Comparison of ENCODE assay signal across 8 mouse cellular contexts in genomic region chr11:76217390-76217800, GRCm38 (mm10). TPM values are rescaled to one million over a fixed set of nuclear protein-coding genes. Genes with fewer than 3 reads are reported as not detected.
A peak's percentile ranks its signal among the peaks of the same experiment; 100 is the strongest.
DNase-seq lines count a peak whose midpoint lies in the region; ATAC-seq and TF ChIP-seq lines count a peak whose summit lies in the region.

Gene Dbil5 (plus strand): TSS chr11:76217608.
Gene Gemin4 (minus strand): TSS chr11:76217664.

- H3K9ac ChIP-seq in forebrain, embryonic 16.5 days (replicated peaks; ENCODE audit: low read depth, low read length) = peak within 1 kb of the TSS; percentile 96
- peak within 1 kb of the TSS; percentile 96 for H3K9ac ChIP-seq in lung, embryonic 14.5 days

- DNase-seq in G1E (ENCODE audit: low spot score) = peak; percentile 85
- DNase-seq in cerebellum, adult 18-20 months = peak; percentile 97 to 98
- peak; percentile 95 to 97 for DNase-seq in heart, postnatal 36 days
- peak; percentile 97 for DNase-seq in layer of hippocampus, adult 2 months (ENCODE audit: low spot score in 2 of 2)
- DNase-seq in lung, embryonic 14.5 days = peak; percentile 99
- DNase-seq in thymus, adult 2 months = peak; percentile 97

- peak within 1 kb of the TSS; percentile 74 for H3K4me2 ChIP-seq in forebrain, embryonic 16.5 days (ENCODE audit: low read length)
- H3K4me2 ChIP-seq in lung, embryonic 14.5 days = peak within 1 kb of the TSS; percentile 63

- TF ChIP-seq POLR2A in olfactory bulb, adult 2 months (IDR thresholded peaks at IDR 0.05; ENCODE audit: insufficient read depth, low read depth, low read length) = peak; percentile 86
- TF ChIP-seq POLR2A in thymus, adult 2 months (IDR thresholded peaks at IDR 0.05; ENCODE audit: control insufficient read depth, extremely low read depth, insufficient read depth, low read length, poor library complexity) = peak; percentile 84

- intact Hi-C loops in heart, postnatal 36 days (cut with DNase I) = loop anchor here (2.0 kb wide), 2 partner anchors 25 to 39 kb away; partner anchors contain the start of genes Fam57a, Glod4, Mrm3 and Vps53

- TF ChIP-seq CTCF in G1E (IDR thresholded peaks at IDR 0.05; ENCODE audit: low read depth, low read length) = peak; percentile 81
- peak; percentile 90 for TF ChIP-seq CTCF in layer of hippocampus, adult 2 months (conservative IDR thresholded peaks at IDR 0.05)
- peak; percentile 98 for TF ChIP-seq CTCF in lung, embryonic 14.5 days (IDR thresholded peaks at IDR 0.05; ENCODE audit: low read depth)
- peak; percentile 95 for TF ChIP-seq CTCF in olfactory bulb, adult 2 months (IDR thresholded peaks at IDR 0.05; ENCODE audit: insufficient read depth, low read depth, low read length)
- peak; percentile 97 for TF ChIP-seq CTCF in thymus, adult 2 months (IDR thresholded peaks at IDR 0.05; ENCODE audit: borderline replicate concordance, control insufficient read depth, extremely low read depth, insufficient read depth, low read length, poor library complexity)

- peaks cover 39% of the 10 kb centered on the region for H3K4me1 ChIP-seq in G1E (ENCODE audit: insufficient read depth, low read depth, low read length)
- H3K4me1 ChIP-seq in forebrain, embryonic 16.5 days (replicated peaks; ENCODE audit: control insufficient read depth, insufficient read depth, low read length) = peaks cover 7% of the 10 kb centered on the region
- 0 out of 2 replicates have a peak, but pooled peaks cover 8% of the 10 kb centered on the region for H3K4me1 ChIP-seq in lung, embryonic 14.5 days (ENCODE audit: insufficient read depth)
- 0 out of 2 replicates have a peak, but pooled peaks cover 2% of the 10 kb centered on the region for H3K4me1 ChIP-seq in olfactory bulb, adult 2 months (ENCODE audit: control insufficient read depth, insufficient read depth, low read length)
- peaks cover 7% of the 10 kb centered on the region for H3K4me1 ChIP-seq in thymus, adult 2 months (replicated peaks; ENCODE audit: control insufficient read depth, insufficient read depth, low read length)

- peak within 1 kb of the TSS; percentile 88 for H3K4me3 ChIP-seq in G1E (ENCODE audit: low read depth, low read length)
- peak within 1 kb of the TSS; percentile 89 for H3K4me3 ChIP-seq in forebrain, embryonic 16.5 days (replicated peaks; ENCODE audit: low read length)
- H3K4me3 ChIP-seq in layer of hippocampus, adult 2 months = peak within 1 kb of the TSS; percentile 88
- H3K4me3 ChIP-seq in lung, embryonic 14.5 days (ENCODE audit: low read depth, low read length) = peak within 1 kb of the TSS; percentile 84
- H3K4me3 ChIP-seq in olfactory bulb, adult 2 months (ENCODE audit: insufficient read depth, low read depth, low read length) = peak within 1 kb of the TSS; percentile 76
- H3K4me3 ChIP-seq in thymus, adult 2 months (ENCODE audit: control insufficient read depth, insufficient read depth, low read length) = peak within 1 kb of the TSS; percentile 93

- ATAC-seq in G1E (ENCODE audit: extremely low read depth, insufficient number of reproducible peaks, low FRiP score, poor library complexity, severe bottlenecking) = peak; percentile 95
- peak; percentile 99 for ATAC-seq in forebrain, embryonic 16.5 days
- peak; percentile 98 for ATAC-seq in lung, embryonic 14.5 days (ENCODE audit: insufficient read depth)

- WGBS in forebrain, embryonic 16.5 days = under 1% methylated on average over 35 of the region's 35 CpGs
- WGBS in lung, embryonic 14.5 days = 0% methylated on average over 35 of the region's 35 CpGs
- WGBS in olfactory bulb, adult 2 months = under 1% methylated on average over 35 of the region's 35 CpGs
- 0% methylated on average over 35 of the region's 35 CpGs for WGBS in thymus, adult 2 months

- no peaks in the 10 kb centered on the region for H3K9me3 ChIP-seq in G1E (replicated peaks)
- H3K9me3 ChIP-seq in forebrain, embryonic 16.5 days (ENCODE audit: control insufficient read depth, low read length) = no peaks in the 10 kb centered on the region
- H3K9me3 ChIP-seq in lung, embryonic 14.5 days (ENCODE audit: low read depth, low read length) = no peaks in the 10 kb centered on the region

- peak within 1 kb of the TSS; percentile 91 for H3K27ac ChIP-seq in forebrain, embryonic 16.5 days (ENCODE audit: low read length)
- H3K27ac ChIP-seq in layer of hippocampus, adult 2 months = peak within 1 kb of the TSS; percentile 96
- peak within 1 kb of the TSS; percentile 97 for H3K27ac ChIP-seq in lung, embryonic 14.5 days (ENCODE audit: low read depth)
- H3K27ac ChIP-seq in olfactory bulb, adult 2 months (ENCODE audit: insufficient read depth, low read depth, low read length) = peak within 1 kb of the TSS; percentile 38
- H3K27ac ChIP-seq in thymus, adult 2 months (ENCODE audit: control insufficient read depth, insufficient read depth, low read length) = peak within 1 kb of the TSS; percentile 3; the same call in 1 of the 2 replicates

- peaks cover 78% of the 10 kb centered on the region for H3K36me3 ChIP-seq in G1E (replicated peaks)
- H3K36me3 ChIP-seq in forebrain, embryonic 16.5 days (ENCODE audit: control insufficient read depth, insufficient read depth) = peaks cover 8% of the 10 kb centered on the region; the same call in 1 of the 2 replicates
- peaks cover 42% of the 10 kb centered on the region for H3K36me3 ChIP-seq in lung, embryonic 14.5 days (ENCODE audit: insufficient read depth)
- H3K36me3 ChIP-seq in thymus, adult 2 months (ENCODE audit: control insufficient read depth, insufficient read depth, low read length) = peaks cover 8% of the 10 kb centered on the region

- H3K27me3 ChIP-seq in G1E (ENCODE audit: insufficient read depth, low read length) = no peaks in the 10 kb centered on the region
- H3K27me3 ChIP-seq in forebrain, embryonic 16.5 days (replicated peaks; ENCODE audit: control insufficient read depth, insufficient read depth, low read length) = no peaks in the 10 kb centered on the region
- no peaks in the 10 kb centered on the region for H3K27me3 ChIP-seq in lung, embryonic 14.5 days (ENCODE audit: insufficient read depth, low read length)
- H3K27me3 ChIP-seq in thymus, adult 2 months (ENCODE audit: control insufficient read depth, insufficient read depth, low read length) = no peaks in the 10 kb centered on the region

RNA-seq across cellular contexts. Expression of gene Dbil5, which starts in this region (rescaled TPM):
- not detected in 2 replicates for total RNA-seq in G1E (2014; fragmentation: Nextera tagmentation)
- 2.0 and 3.4 TPM in 2 replicates for total RNA-seq in G1E (2017)
- polyA plus RNA-seq in G1E (2012) = 0.16 and 0.25 TPM in 2 replicates
- polyA plus RNA-seq in forebrain, embryonic 16.5 days (2015; fragmentation: Nextera tagmentation; extraction: Ambion mirVana) = 0.77 TPM in 1 of 2 replicates, not detected in the other
- total RNA-seq in heart, postnatal 36 days (2021) = under 1 TPM in 1 of 2 experiments, not detected in 1; 0.49 TPM
- total RNA-seq in layer of hippocampus, adult 2 months (2021) = 1 to 10 TPM in 1 of 2 experiments, under 1 TPM in 1; 0.91 to 1.6 TPM
- 0.60 and 1.6 TPM in 2 replicates for polyA plus RNA-seq in lung, embryonic 14.5 days (2014; fragmentation: Nextera tagmentation; extraction: Ambion mirVana)
- polyA plus RNA-seq in olfactory bulb, adult 2 months (2012; ENCODE audit: insufficient read depth, insufficient read length, low replicate concordance, missing spikeins) = not detected in 2 replicates
- polyA plus RNA-seq in thymus, adult 2 months (2012; rRNA removed) = 0.37 and 1.4 TPM in 2 replicates

RNA-seq across cellular contexts. Expression of gene Gemin4, which starts in this region (rescaled TPM):
- total RNA-seq in G1E (2014; fragmentation: Nextera tagmentation) (21.9 and 26.4 TPM in 2 replicates), G1E (2017) (19.1 and 20.7 TPM in 2 replicates)
- polyA plus RNA-seq in G1E (2012) = 4.2 and 4.7 TPM in 2 replicates
- polyA plus RNA-seq in forebrain, embryonic 16.5 days (2015; fragmentation: Nextera tagmentation; extraction: Ambion mirVana) = 17.7 and 20.5 TPM in 2 replicates
- total RNA-seq in heart, postnatal 36 days (2021) = 1 to 10 TPM; 2.3 to 4.5 TPM
- total RNA-seq in layer of hippocampus, adult 2 months (2021) = 1 to 10 TPM; 4.9 to 5.6 TPM
- 45.6 and 45.8 TPM in 2 replicates for polyA plus RNA-seq in lung, embryonic 14.5 days (2014; fragmentation: Nextera tagmentation; extraction: Ambion mirVana)
- polyA plus RNA-seq in olfactory bulb, adult 2 months (2012; ENCODE audit: insufficient read depth, insufficient read length, low replicate concordance, missing spikeins) = not detected in 2 replicates
- polyA plus RNA-seq in thymus, adult 2 months (2012; rRNA removed) = 12.6 and 16.4 TPM in 2 replicates

Comparison
In these comparisons a context has a peak if more than half of its experiments do, and no peak if none do; other contexts are left out.
1. Peak in every context shown above with its lines: DNase-seq, ATAC-seq, H3K4me3 ChIP-seq and H3K27ac ChIP-seq.
2. H3K27ac ChIP-seq: peak in every context shown above with its lines; median percentile 97 in lung, embryonic 14.5 days; 96 in layer of hippocampus, adult 2 months; 91 in forebrain, embryonic 16.5 days; 38 in olfactory bulb, adult 2 months; 3 in thymus, adult 2 months.